ENCODE assay signal across 25 mouse cellular contexts in the genomic region with DNA sequence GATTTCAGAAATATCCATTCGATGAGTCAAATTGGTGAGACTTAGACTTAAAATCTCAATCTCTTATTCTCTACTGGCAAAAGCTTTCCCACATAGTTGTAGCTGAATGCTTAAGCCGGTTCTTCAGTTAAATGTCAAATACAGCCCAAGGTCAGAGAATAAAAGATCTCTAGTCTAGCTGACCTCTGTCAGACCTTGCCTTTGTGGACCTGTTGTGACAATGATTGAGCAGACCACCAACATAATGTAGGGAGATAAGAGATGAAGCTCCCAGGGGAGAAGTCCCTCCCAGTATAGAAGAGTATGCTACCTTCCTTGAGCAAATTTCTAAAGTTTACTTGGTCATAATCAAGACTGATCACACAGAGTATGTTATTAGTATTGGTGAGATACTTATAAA.
A peak's percentile ranks its signal among the peaks of the same experiment; 100 is the strongest.
DNase-seq lines count a peak whose midpoint lies in the region; ATAC-seq and TF ChIP-seq lines count a peak whose summit lies in the region.
"Had no signal": no experiment of that assay in that cellular context is flagged by ENCODE, and none has a peak within 500 bp of the region (broad histone marks: within the 10 kb centered on the region; RNA-seq: fewer than 3 reads in every experiment).

No protein-coding gene starts in this region.

- TF ChIP-seq CTCF in layer of hippocampus, adult 2 months (conservative IDR thresholded peaks at IDR 0.05): no peak

- H3K36me3 ChIP-seq in ES-E14 (ENCODE audit: control insufficient read depth, insufficient read depth, low read length, poor library complexity, severe bottlenecking): no peaks in the 10 kb centered on the region
- H3K36me3 ChIP-seq: G1E had no signal

- peak; percentile 66 for DNase-seq in ES-CJ7 (ENCODE audit: low read depth, low spot score)
- no peak for DNase-seq in ES-E14 (ENCODE audit: low read depth, low spot score)
- peak; percentile 50 for DNase-seq in R1 (ENCODE audit: low read depth, low spot score)
- peak; percentile 45 for DNase-seq in ZHBTc4 (ENCODE audit: low read depth, low spot score)
- DNase-seq in thymus, postnatal 0 days (ENCODE audit: low spot score): no peak
- no peak for DNase-seq in layer of hippocampus, adult 2 months (ENCODE audit: low spot score in 2 of 2)
- DNase-seq in right cerebral cortex, postnatal 10 days (ENCODE audit: low spot score in 2 of 2): no peak
- DNase-seq: adrenal gland, adult 2 months; adrenal gland, adult 8-10 months; adrenal gland, postnatal 10 days; adrenal gland, postnatal 14 days; adrenal gland, postnatal 25 days; adrenal gland, postnatal 36 days; B cell, adult 2 months; cerebellum, adult 11 months; cerebellum, adult 11-12 months; cerebellum, adult 18-20 months; cerebellum, adult 2 months; cerebellum, adult 8-10 months; cerebellum, adult 9-10 months; cerebellum, adult 9-11 months had no signal

- no peak overlapping the region for H3K27ac ChIP-seq in ES-E14 (ENCODE audit: insufficient read depth, low read depth, low read length, poor library complexity, severe bottlenecking)
- H3K27ac ChIP-seq in layer of hippocampus, adult 2 months: no peak overlapping the region

- in situ Hi-C loops in ES-E14 (cut with MboI; ENCODE audit: low sequenced_read_pairs in 2 of 2, unreplicated experiment in 2 of 2): no loop called here

- no peak for ATAC-seq in activated CD4-positive, CD25-positive, alpha-beta regulatory T cell, adult 4 months
- ATAC-seq: CD4-positive, CD25-positive, alpha-beta regulatory T cell, adult 4 months; Patski had no signal

- no peak overlapping the region for H3K9ac ChIP-seq in ES-E14 (ENCODE audit: insufficient read depth, low read depth, low read length, poor library complexity, severe bottlenecking)

- peaks cover 0 to 5% of the 10 kb centered on the region in 2 experiments; a peak in 2 of 4 replicates for H3K4me1 ChIP-seq in ES-E14 (ENCODE audit: control insufficient read depth in 2 of 2, insufficient read depth in 2 of 2, low read length in 2 of 2, poor library complexity in 1 of 2)

- H3K4me3 ChIP-seq in ES-E14 (ENCODE audit: insufficient read depth in 1 of 2, low read depth in 1 of 2, low read length in 2 of 2, poor library complexity in 1 of 2, severe bottlenecking in 1 of 2): no peak overlapping the region
- H3K4me3 ChIP-seq in layer of hippocampus, adult 2 months: no peak overlapping the region

- H3K9me3 ChIP-seq in ES-E14 (ENCODE audit: control insufficient read depth, insufficient read depth, low read depth, low read length): no peaks in the 10 kb centered on the region
- H3K9me3 ChIP-seq: G1E had no signal

TF ChIP-seq in ES-E14, 5 proteins besides CTCF, POLR2A, EP300 and RAD21:
- TF ChIP-seq ZC3H11A (IDR thresholded peaks at IDR 0.05; ENCODE audit: borderline replicate concordance, low read depth, low read length) (no peak), ZNF384 (IDR thresholded peaks at IDR 0.05; ENCODE audit: low read depth, low read length) (0 out of 2 replicates have a peak, but pooled peaks have one; percentile 69), CHD2 (IDR thresholded peaks at IDR 0.05; ENCODE audit: low read depth, low read length) (no peak), MAFK (IDR thresholded peaks at IDR 0.05; ENCODE audit: insufficient read depth, low read depth, low read length) (no peak)

Comparison
In these comparisons a context has a peak if more than half of its experiments do, and no peak if none do; other contexts are left out.
1. DNase-seq: peak in ES-CJ7 (single experiment), R1 (single experiment) and ZHBTc4 (single experiment); none in ES-E14 (single experiment), thymus, postnatal 0 days (single experiment), layer of hippocampus, adult 2 months (0 of 2) and right cerebral cortex, postnatal 10 days (0 of 2).